Mouse (Mus musculus) cortical plate, adult 2 months (tissue): Measurements from ENCODE around the gene Trmt6. TPM values are rescaled to one million over a fixed set of nuclear protein-coding genes. Genes with fewer than 3 reads are reported as not detected.
A peak's percentile ranks its signal among the peaks of the same experiment; 100 is the strongest.

Source experiments
- H3K27ac ChIP-seq: fragments of 200-500 bp; 2 replicates; pipeline ENCODE4 v1.5.1; 2012; ENCODE audit warnings: low read length, control low read depth, inconsistent platforms; ENCODE audit not compliant: insufficient read depth
- H3K4me1 ChIP-seq: fragments of 200-500 bp; 2 replicates; pipeline ENCODE4 v1.6.1; 2011; ENCODE audit warnings: low read length; ENCODE audit not compliant: control insufficient read depth, insufficient read depth
- H3K4me3 ChIP-seq: fragments of 200-500 bp; 2 replicates; pipeline ENCODE4 v1.5.1; 2011; ENCODE audit warnings: mild to moderate bottlenecking, low read length, control low read depth; ENCODE audit not compliant: insufficient read depth
- CTCF ChIP-seq: fragments of 200-500 bp; IDR thresholded peaks from 2 replicates; pipeline ENCODE4 v1.5.1; 2011; ENCODE audit warnings: mild to moderate bottlenecking, control low read depth, low read length; ENCODE audit not compliant: insufficient read depth; ENCODE audit errors: extremely low read depth
- POLR2A ChIP-seq: fragments of 200-500 bp; IDR thresholded peaks from 2 replicates; pipeline ENCODE4 v1.6.1; 2011; ENCODE audit warnings: mild to moderate bottlenecking, low read length, control low read depth; ENCODE audit not compliant: insufficient read depth; ENCODE audit errors: extremely low read depth
- polyA plus RNA-seq: library from polyadenylated mRNA; depleted of rRNA; stranded (reverse); fragments of >200 nt; gene quantifications from 2 replicates; pipeline ENCODE4 v1.2.3, GENCODE M21; 2012; rRNA removed

Gene Trmt6
- polyA plus RNA-seq, 1 experiment = 25.3 TPM

DNA sequence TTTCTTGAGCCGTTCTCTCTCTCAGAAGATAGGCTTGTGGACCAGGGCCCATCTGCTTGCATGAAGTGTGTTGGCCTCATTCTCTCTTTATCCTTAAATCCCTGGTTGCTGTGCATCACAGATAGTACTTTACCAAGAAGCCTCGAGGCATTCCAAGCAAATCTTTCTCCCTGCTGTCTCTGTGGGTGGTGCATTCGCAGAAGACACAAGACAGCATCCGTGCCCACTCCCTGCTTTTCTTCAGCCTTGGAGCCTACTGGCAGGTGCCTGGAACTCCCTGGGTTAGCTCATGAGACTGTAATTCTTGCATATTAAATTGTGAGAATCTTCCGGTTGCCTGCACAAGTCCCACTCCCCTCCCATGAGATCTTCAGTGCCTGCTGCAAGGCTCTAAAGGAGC is 57.9 kb downstream of the Trmt6 start:
- TF ChIP-seq CTCF = no peak
- 0 out of 2 replicates have a peak, but pooled peaks have one; percentile 25 for TF ChIP-seq POLR2A
- H3K27ac ChIP-seq = no peak overlapping the region
- no peak overlapping the region for H3K4me3 ChIP-seq
- peaks cover 8% of the 10 kb centered on the region for H3K4me1 ChIP-seq

Other genes starting within 250 kb of the Trmt6 start
- gene Gpcpd1, start 228.3 kb downstream of the Trmt6 start, polyA plus RNA-seq = 99.6 and 105 TPM in 2 replicates
- gene Shld1, start 129.1 kb downstream of the Trmt6 start, polyA plus RNA-seq = 21.7 and 23.4 TPM in 2 replicates
- gene Chgb, start 34.8 kb downstream of the Trmt6 start, polyA plus RNA-seq = 234 and 289 TPM in 2 replicates
- 3.4 and 3.9 TPM in 2 replicates for gene Mcm8, start 86 bp upstream of the Trmt6 start, polyA plus RNA-seq
- gene Crls1, start 30.6 kb upstream of the Trmt6 start, polyA plus RNA-seq = 28.3 TPM in 2 replicates
- gene Lrrn4, start 64.8 kb upstream of the Trmt6 start, polyA plus RNA-seq = 0.19 and 0.38 TPM in 2 replicates
- gene Fermt1, start 129.9 kb upstream of the Trmt6 start, polyA plus RNA-seq = 0.09 and 0.25 TPM in 2 replicates